ENCODE assay signal across 8 mouse cellular contexts in the genomic region with DNA sequence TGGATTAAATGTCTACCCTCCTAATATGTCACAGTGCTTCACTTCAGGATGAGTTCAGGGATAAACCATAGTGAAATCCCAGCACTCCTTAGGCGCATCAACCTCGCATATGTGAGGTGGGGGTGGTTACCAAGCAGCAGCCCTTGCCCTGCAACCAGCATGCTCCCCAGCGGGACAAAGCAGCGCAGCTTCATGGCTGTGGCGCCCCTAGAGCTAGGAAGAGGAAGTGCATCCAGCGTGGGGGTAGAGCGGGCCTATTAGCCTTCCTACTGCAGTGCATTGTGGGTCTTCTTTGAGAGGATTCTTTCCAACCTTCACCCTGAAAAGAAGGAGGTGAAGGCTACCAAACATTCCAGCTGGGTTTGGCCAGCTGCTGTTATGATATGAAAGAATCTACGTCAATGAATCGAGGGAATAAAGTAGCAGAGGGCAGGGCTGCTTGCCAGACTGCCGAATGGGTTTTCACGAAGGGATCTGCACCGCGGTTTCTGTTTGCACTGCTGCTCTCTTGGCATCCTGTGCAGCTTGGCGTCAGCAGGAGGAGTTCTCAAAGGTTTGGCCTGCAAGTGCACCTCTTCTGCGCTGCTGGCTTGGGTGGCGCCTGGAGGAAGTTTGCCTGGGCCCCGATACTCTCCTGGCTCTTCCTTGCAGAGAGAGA.
DNase-seq lines count a peak whose midpoint lies in the region; ATAC-seq and TF ChIP-seq lines count a peak whose summit lies in the region.

No protein-coding gene starts in this region.

- intact Hi-C loops in gastrocnemius, adult 2 months (cut with DNase I) = no loop called here

- no peak overlapping the region for H3K9ac ChIP-seq in embryonic facial prominence, embryonic 14.5 days (ENCODE audit: low read depth, low read length)

- 71% methylated on average over 17 of the region's 17 CpGs for WGBS in embryonic facial prominence, embryonic 14.5 days
- WGBS in embryonic facial prominence, embryonic 10.5 days = 85% methylated on average over 17 of the region's 17 CpGs

- ATAC-seq in embryonic facial prominence, embryonic 14.5 days (ENCODE audit: low read depth) = no peak; the same call in 1 of the 2 replicates
- ATAC-seq in monocyte, adult 5-6 weeks (replicated peaks; ENCODE audit: insufficient number of reproducible peaks, low FRiP score, low TSS enrichment, poor library complexity, severe bottlenecking) = peak; percentile 82

- H3K27ac ChIP-seq in embryonic facial prominence, embryonic 14.5 days (replicated peaks; ENCODE audit: low read depth, low read length) = no peak overlapping the region; the same call in 1 of the 2 replicates
- no peak overlapping the region for H3K27ac ChIP-seq in embryonic facial prominence, embryonic 10.5 days (replicated peaks)
- peak overlapping the region; percentile 48; the same call in 1 of the 2 replicates for H3K27ac ChIP-seq in gastrocnemius, adult 2 months

- DNase-seq in embryonic facial prominence, embryonic 14.5 days (ENCODE audit: low spot score) = peak; percentile 60
- DNase-seq in embryonic facial prominence, embryonic 10.5 days (ENCODE audit: low spot score) = no peak
- peak; percentile 54 for DNase-seq in ovary, postnatal 36 days (ENCODE audit: low spot score)
- no peak for DNase-seq in ovary, postnatal 10 days (ENCODE audit: low spot score)
- peak; percentile 71 for DNase-seq in gastrocnemius, adult 2 months
- no peak for DNase-seq in retina, embryonic 14.5 days (ENCODE audit: low spot score)
- no peak for DNase-seq in left cerebral cortex, adult 9 months (ENCODE audit: low spot score in 2 of 2)

- TF ChIP-seq CTCF in gastrocnemius, adult 2 months (IDR thresholded peaks at IDR 0.05) = peak; percentile 43; the same call in 1 of the 2 replicates

- no peaks in the 10 kb centered on the region for H3K4me1 ChIP-seq in embryonic facial prominence, embryonic 14.5 days (ENCODE audit: control insufficient read depth, insufficient read depth, low read length)
- H3K4me1 ChIP-seq in embryonic facial prominence, embryonic 10.5 days = peaks cover 32% of the 10 kb centered on the region

- no peak overlapping the region for H3K4me2 ChIP-seq in embryonic facial prominence, embryonic 14.5 days (ENCODE audit: low read depth, low read length)

- H3K4me3 ChIP-seq in embryonic facial prominence, embryonic 14.5 days (ENCODE audit: low read depth, low read length) = no peak overlapping the region
- no peak overlapping the region for H3K4me3 ChIP-seq in embryonic facial prominence, embryonic 10.5 days
- peak overlapping the region; percentile 55 for H3K4me3 ChIP-seq in gastrocnemius, adult 2 months

- H3K9me3 ChIP-seq in embryonic facial prominence, embryonic 14.5 days (ENCODE audit: control insufficient read depth, low read length) = no peaks in the 10 kb centered on the region
- H3K9me3 ChIP-seq in embryonic facial prominence, embryonic 10.5 days = no peaks in the 10 kb centered on the region

- H3K27me3 ChIP-seq in embryonic facial prominence, embryonic 14.5 days (replicated peaks; ENCODE audit: control insufficient read depth, insufficient read depth, low read length) = no peaks in the 10 kb centered on the region
- H3K27me3 ChIP-seq in embryonic facial prominence, embryonic 10.5 days (replicated peaks; ENCODE audit: low read depth, poor library complexity, severe bottlenecking) = peaks cover 20% of the 10 kb centered on the region

- H3K36me3 ChIP-seq in embryonic facial prominence, embryonic 14.5 days (ENCODE audit: control insufficient read depth, insufficient read depth, low read length) = no peaks in the 10 kb centered on the region
- H3K36me3 ChIP-seq in embryonic facial prominence, embryonic 10.5 days (replicated peaks) = no peaks in the 10 kb centered on the region

Comparison
In these comparisons a context has a peak if more than half of its experiments do, and no peak if none do; other contexts are left out.
1. DNase-seq: peak in embryonic facial prominence, embryonic 14.5 days (single experiment), ovary, postnatal 36 days (single experiment) and gastrocnemius, adult 2 months (single experiment); none in embryonic facial prominence, embryonic 10.5 days (single experiment), ovary, postnatal 10 days (single experiment), retina, embryonic 14.5 days (single experiment) and left cerebral cortex, adult 9 months (0 of 2).